Mouse (Mus musculus) retina, embryonic 14.5 days (tissue): Measurements from ENCODE around the gene Cd151.

Source experiments
- DNase-seq: peaks from one replicate; pipeline ENCODE4 v3.0.0-alpha.2; 2015; ENCODE audit warnings: low spot score

The Cd151 gene

DNA sequence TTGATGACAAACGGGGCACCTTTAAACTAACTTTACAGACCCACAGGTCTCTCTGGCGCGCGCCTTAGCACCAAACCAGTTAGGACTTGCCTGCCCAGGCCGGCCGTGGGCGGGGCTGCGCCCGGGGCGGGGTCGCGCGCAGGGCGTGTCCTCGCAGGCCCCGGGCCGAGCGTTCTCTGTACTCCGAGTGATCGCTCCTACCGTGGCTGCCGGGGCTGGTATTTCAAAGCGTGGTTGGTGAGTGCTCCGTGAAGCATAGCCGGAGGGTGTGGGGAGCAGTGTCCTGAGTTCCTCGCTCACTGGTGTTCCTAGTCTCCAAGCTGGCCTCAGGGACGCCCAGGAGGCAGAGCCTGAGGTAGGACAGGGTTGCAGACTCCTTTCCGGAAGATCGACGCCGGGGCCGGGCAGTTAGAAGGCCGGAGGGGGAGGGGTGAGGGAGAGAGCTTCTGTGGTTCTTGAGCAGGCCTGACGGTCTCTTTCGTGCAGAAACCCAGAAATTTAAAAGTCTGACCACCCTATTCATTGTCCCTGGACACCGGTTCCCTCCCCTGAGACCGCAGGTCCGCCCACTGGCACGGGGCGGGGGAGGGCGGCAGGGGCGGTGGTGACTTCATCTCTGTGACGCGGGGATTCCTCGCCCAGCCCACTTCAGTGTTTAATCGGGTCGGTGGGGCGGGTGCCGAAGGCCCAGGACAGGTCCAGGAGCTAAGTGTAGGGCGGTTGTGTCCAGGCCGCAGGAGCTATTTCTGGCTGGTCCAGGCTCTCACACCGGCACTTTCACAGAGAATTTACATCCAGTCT, at the start of gene Cd151:
Gene Cd151, plus strand, starts transcription at position 163 of the 801 bp plus-strand sequence.
- DNase-seq, result peak; percentile 73

- DNase-seq, result no peak
Measured at GRCm38 (mm10) chr7:141417731-141418681, 49.2 kb upstream of the Cd151 start.

GRCm38 (mm10) chr7:141418970-141419369, 48.2 kb upstream of the Cd151 start:
- DNase-seq, result no peak

DNA sequence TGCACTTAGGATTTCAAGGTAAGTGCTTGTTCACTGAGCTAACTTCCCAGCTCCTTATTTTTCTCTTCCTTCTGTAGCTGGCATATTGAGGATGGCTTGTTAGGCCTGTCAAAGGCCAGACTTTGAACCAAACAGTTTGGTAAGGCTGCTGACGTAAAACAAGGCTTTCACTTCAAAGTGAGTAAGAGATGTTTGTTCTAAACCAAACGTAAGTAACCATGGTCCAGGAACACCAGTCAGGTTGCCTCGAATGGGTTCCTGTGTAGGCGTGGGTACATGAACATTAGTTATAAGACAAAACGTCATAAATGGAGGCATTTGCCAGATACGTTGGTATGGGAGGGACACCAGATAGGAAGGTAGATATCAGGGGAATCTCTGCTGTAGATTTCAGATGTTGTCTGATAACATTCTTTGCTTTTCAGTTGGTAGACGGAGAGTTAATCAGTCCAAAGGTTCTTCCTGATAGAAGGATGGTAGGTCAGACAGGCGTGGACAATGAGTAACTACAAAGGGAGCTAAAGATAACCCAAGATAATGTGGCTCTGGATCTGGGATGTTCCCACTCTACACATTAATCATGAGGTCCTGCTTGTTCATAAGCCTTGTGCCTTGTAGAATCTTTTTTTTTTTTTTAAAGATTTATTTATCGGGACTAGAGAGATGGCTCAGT, 47.0 kb upstream of the Cd151 start:
- DNase-seq, result no peak

DNA sequence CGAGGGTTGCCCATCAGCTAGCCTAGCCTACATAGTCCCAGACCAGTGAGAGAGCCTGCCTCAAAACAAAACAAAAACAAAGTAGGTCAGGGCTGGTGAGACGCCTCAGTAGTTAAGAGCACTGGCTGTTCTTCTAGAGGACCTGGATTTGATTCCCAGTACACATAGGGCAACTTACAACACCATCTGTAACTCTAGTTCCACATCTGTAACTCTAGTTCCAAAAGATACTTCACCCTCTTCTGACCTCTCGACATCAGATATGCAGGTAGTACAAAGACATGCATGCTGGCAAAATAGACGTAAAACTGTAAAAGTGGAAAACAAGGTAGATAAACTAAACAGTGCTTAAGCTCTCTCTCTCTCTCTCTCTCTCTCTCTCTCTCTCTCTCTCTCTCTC, 43.4 kb upstream of the Cd151 start:
- no peak for DNase-seq

DNA sequence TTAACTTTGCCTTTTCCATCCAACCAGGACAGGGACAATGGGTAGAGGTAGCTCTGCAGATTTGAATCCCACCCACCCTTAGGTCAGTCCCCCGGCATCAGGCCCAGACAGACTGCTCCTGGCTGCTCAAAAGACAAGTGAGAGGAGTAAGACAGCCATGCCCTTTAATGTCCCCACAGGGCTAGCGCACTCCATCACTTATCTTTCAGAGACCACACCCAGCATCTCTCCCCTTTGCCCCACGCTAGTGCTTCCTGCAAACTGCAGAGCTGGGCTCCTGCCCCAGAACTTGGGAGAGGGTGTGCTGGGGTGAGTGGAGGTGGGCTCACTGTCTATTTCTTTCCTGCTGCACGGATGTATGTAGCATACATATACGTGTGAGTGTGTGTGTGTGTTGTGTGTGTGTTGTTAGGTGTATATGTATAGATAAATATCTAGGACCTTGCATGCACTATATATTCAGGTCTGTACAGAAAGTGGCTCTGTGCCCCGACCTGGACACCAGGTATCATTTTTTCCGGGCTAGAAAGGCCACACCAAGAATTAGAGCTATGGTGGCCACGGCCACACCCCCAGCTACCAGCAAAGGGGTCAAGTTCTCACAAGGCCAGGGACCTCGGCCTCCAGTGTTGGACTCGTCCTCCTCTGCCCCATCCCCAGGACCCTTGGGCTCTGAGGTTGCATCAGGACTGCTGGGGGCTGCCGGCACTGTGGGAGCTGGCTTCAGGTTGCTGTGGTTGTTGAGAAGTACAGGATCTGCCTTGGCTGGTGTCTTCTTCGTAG, 40.1 kb upstream of the Cd151 start:
- DNase-seq, result no peak

GRCm38 (mm10) chr7:141428701-141429100, 38.5 kb upstream of the Cd151 start:
- no peak for DNase-seq

- DNase-seq, result peak; percentile 72
Measured at GRCm38 (mm10) chr7:141429310-141429709, 37.9 kb upstream of the Cd151 start, which contains the start of gene Cend1. Gene Cend1, minus strand, starts transcription at chr7:141429491.

GRCm38 (mm10) chr7:141429840-141430584, 37.2 kb upstream of the Cd151 start:
- no peak for DNase-seq

DNA sequence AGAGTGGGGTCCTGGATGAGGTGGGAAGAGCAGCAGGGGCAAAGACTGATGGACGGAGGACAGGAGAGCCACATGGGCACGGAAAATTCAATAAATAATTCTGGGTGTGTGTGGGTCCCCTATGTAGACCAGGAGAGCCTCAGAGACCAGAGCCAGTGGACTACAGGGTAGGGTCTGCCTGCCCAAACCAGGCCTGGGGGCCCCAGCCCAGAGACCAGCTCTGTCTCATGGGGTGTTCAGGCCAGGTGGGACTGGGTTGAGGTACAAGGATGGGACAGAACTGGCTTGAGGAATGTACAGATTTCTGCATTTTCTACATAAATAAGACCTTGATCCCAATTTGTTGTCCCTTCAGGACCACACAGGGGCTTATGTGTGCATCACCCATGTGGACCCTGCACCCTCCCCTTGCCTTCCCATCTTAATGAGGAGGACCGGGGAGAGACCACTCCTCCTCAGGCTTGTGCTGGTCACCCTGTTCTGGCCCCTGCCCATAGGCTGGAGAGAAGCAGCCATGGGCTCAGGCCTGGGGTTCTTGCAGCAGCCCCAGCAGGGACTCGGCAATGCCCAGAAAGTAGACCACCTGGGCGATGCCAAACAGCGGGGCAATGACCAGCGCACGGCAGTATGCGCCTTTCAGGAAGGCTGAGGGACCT, 36.5 kb upstream of the Cd151 start:
- DNase-seq, result no peak

DNA sequence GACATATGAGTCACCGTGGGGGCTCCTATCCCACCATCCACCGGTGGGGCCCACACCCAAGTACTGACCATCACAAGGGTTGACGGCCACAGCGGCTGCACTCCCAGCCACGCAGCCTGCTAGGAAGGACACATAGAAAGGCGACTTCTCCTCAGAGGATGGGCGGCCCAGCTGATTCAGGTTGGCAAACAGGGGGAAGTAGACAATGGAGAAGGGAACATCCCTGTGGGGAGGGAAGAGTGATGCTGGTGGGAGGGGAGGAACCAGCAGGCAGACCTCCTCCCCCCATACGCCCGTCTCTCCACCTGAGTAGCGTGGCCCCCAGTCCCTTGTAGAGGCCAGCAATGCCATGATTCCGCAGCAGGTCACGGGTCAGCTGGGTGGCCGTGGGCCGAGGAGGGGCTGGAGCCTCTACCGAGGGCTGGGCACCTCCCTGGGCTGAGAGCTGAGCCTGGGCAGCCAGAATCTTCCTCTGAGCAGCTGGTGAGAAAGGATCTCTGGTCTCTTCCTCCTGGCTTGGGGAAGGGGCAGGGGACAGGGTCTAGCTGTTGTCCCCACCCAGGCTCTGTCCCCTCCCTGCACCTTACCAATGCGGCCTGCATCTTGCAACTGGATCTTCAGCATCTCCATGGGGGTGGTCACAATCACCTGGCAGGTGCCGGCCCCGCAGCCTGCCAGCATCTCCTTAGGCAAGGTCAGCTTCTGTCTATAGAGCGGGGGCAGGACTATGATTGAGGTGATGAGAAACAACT, 35.6 kb upstream of the Cd151 start:
- DNase-seq, result no peak

DNA sequence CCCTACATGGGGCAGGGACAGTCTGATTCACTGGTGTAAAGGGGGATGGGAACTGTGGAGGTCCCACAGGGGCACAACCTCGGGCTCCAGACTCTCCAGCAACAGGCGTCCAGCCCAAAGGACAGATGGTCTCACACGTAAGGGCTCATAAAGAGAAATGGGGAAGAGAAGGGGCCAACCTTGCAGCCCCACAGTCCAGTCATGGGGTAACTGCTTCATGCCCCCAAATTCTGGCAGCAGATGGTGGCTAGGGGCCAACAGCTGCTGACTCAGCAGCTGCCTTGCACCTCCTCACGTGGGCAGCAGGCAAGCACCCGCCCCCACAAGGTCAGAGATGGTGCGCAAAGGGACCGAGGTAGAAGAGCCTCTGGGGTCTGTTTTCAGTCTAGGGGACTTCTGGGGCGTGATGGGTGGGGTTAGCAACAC, 35.0 kb upstream of the Cd151 start:
- no peak for DNase-seq

- DNase-seq, result no peak
Measured at GRCm38 (mm10) chr7:141432741-141433516, 34.3 kb upstream of the Cd151 start.

GRCm38 (mm10) chr7:141433517-141434400, 33.4 kb upstream of the Cd151 start:
- no peak for DNase-seq

- peak; percentile 68 for DNase-seq
Measured at GRCm38 (mm10) chr7:141434464-141434863, 32.7 kb upstream of the Cd151 start.

GRCm38 (mm10) chr7:141435129-141435855, 31.9 kb upstream of the Cd151 start:
- DNase-seq, result peak; percentile 49
